8 mouse cellular contexts compared by ENCODE assay signal in genomic region chr11:120951731-120952730, GRCm38 (mm10). TPM values are rescaled to one million over a fixed set of nuclear protein-coding genes. Genes with fewer than 3 reads are reported as not detected.
DNase-seq lines count a peak whose midpoint lies in the region; ATAC-seq lines count a peak whose summit lies in the region.

No protein-coding gene starts in this region.

- H3K9me3 ChIP-seq in heart, embryonic 10.5 days, result no peaks in the 10 kb centered on the region
- H3K9me3 ChIP-seq in hindbrain, embryonic 11.5 days (ENCODE audit: control insufficient read depth, low read length), result no peaks in the 10 kb centered on the region

- peaks cover 74% of the 10 kb centered on the region for H3K79me2 ChIP-seq in macrophage (ENCODE audit: inconsistent target)

- peak overlapping the region; percentile 97 for H3K27ac ChIP-seq in heart, embryonic 10.5 days
- 0 out of 2 replicates have a peak overlapping the region, but pooled peaks have one; percentile 5 for H3K27ac ChIP-seq in hindbrain, embryonic 11.5 days (ENCODE audit: low read depth, low read length)
- no peak overlapping the region for H3K27ac ChIP-seq in macrophage

- peak; percentile 86 for DNase-seq in heart, embryonic 10.5 days (ENCODE audit: low spot score)
- DNase-seq in heart, adult 8-10 months (ENCODE audit: low spot score), result no peak
- DNase-seq in MN1 (ENCODE audit: low spot score), result peak; percentile 65
- peak; percentile 30 for DNase-seq in hindbrain, embryonic 11.5 days (ENCODE audit: low spot score)
- DNase-seq in urinary bladder, postnatal 36 days (ENCODE audit: low spot score in 2 of 2), result no peak
- DNase-seq in left cerebral cortex, postnatal 14 days (ENCODE audit: low spot score in 2 of 2), result no peak
- DNase-seq in frontal cortex, postnatal 36 days (ENCODE audit: low spot score in 2 of 2), result no peak

- no peak for ATAC-seq in hindbrain, embryonic 11.5 days (ENCODE audit: low FRiP score)

- peak overlapping the region; percentile 69 for H3K4me3 ChIP-seq in heart, embryonic 10.5 days
- no peak overlapping the region; the same call in 1 of the 2 replicates for H3K4me3 ChIP-seq in hindbrain, embryonic 11.5 days (ENCODE audit: low read depth, low read length)
- peak overlapping the region; percentile 84 for H3K4me3 ChIP-seq in macrophage (ENCODE audit: inconsistent target)

- peak overlapping the region; percentile 54; the same call in 1 of the 2 replicates for H3K9ac ChIP-seq in hindbrain, embryonic 11.5 days (ENCODE audit: low read depth, low read length)

- peaks cover 4% of the 10 kb centered on the region; the same call in 1 of the 2 replicates for H3K27me3 ChIP-seq in heart, embryonic 10.5 days (ENCODE audit: insufficient read depth, poor library complexity, severe bottlenecking)
- peaks cover 4% of the 10 kb centered on the region; the same call in 1 of the 2 replicates for H3K27me3 ChIP-seq in hindbrain, embryonic 11.5 days (ENCODE audit: control insufficient read depth, insufficient read depth, low read length)

- peaks cover 78% of the 10 kb centered on the region for H3K4me1 ChIP-seq in heart, embryonic 10.5 days
- peaks cover 13% of the 10 kb centered on the region for H3K4me1 ChIP-seq in hindbrain, embryonic 11.5 days (replicated peaks; ENCODE audit: control insufficient read depth, insufficient read depth, low read length)

- intact Hi-C loops in left cerebral cortex, postnatal 14 days (cut with DNase I), result no loop called here

- H3K36me3 ChIP-seq in heart, embryonic 10.5 days, result peaks cover 35% of the 10 kb centered on the region
- H3K36me3 ChIP-seq in hindbrain, embryonic 11.5 days (ENCODE audit: control insufficient read depth, insufficient read depth, low read length), result peaks cover 5% of the 10 kb centered on the region; the same call in 1 of the 2 replicates
- peaks cover 7% of the 10 kb centered on the region; the same call in 1 of the 2 replicates for H3K36me3 ChIP-seq in macrophage (ENCODE audit: inconsistent target)

- peak overlapping the region; percentile 52 for H3K4me2 ChIP-seq in hindbrain, embryonic 11.5 days (replicated peaks; ENCODE audit: low read depth, low read length)

- WGBS in heart, embryonic 10.5 days, result 62% methylated on average over 9 of the region's 9 CpGs
- WGBS in hindbrain, embryonic 11.5 days, result 79% methylated on average over 9 of the region's 9 CpGs
- WGBS in macrophage (ENCODE audit: missing documents), result 93% methylated on average over 9 of the region's 9 CpGs

RNA-seq across cellular contexts. Expression of gene Slc16a3, which starts 3.8 kb away (rescaled TPM):
- polyA plus RNA-seq in heart, embryonic 10.5 days (2016; fragmentation: Nextera tagmentation; extraction: Ambion mirVana), result 416 and 440 TPM in 2 replicates
- 1 to 10 TPM; 1.0 to 3.7 (median 1.3) TPM for total RNA-seq in heart, adult 8-10 months (2022)
- polyA plus RNA-seq in hindbrain, embryonic 11.5 days (2014; fragmentation: Nextera tagmentation; extraction: Ambion mirVana), result 25.8 and 32.0 TPM in 2 replicates
- 10 to 100 TPM in 16 of 26 experiments, 1 to 10 TPM in 10; 3.5 to 51.9 (median 13.5) TPM for total RNA-seq in macrophage (2018; cell fraction: chromatin; rRNA removed)
- 10 to 100 TPM in 19 of 26 experiments, 1 to 10 TPM in 7; 7.0 to 23.7 (median 14.7) TPM for total RNA-seq in macrophage (2018; cell fraction: cytosol; rRNA removed)
- 10 to 100 TPM in 25 of 26 experiments, 1 to 10 TPM in 1; 8.3 to 45.2 (median 18.7) TPM for total RNA-seq in macrophage (2018; cell fraction: nucleus; rRNA removed)
- 5.7 to 18.5 TPM (median 14.2 TPM) in 3 replicates for polyA plus RNA-seq in macrophage (2018)
- 1 to 10 TPM; 3.2 to 4.2 TPM for total RNA-seq in left cerebral cortex, postnatal 14 days (2021)

RNA-seq across cellular contexts. Expression of gene Ccdc57, which starts 19.4 kb away (rescaled TPM):
- 6.0 and 6.5 TPM in 2 replicates for polyA plus RNA-seq in heart, embryonic 10.5 days (2016; fragmentation: Nextera tagmentation; extraction: Ambion mirVana)
- 1 to 10 TPM in 2 of 4 experiments, under 1 TPM in 2; 0.72 to 1.7 (median 1.2) TPM for total RNA-seq in heart, adult 8-10 months (2022)
- 3.9 and 4.7 TPM in 2 replicates for polyA plus RNA-seq in hindbrain, embryonic 11.5 days (2014; fragmentation: Nextera tagmentation; extraction: Ambion mirVana)
- 10 to 100 TPM in 22 of 26 experiments, 1 to 10 TPM in 4; 4.9 to 30.4 (median 18.1) TPM for total RNA-seq in macrophage (2018; cell fraction: chromatin; rRNA removed)
- 1 to 10 TPM in 25 of 26 experiments, under 1 TPM in 1; 0.86 to 2.5 (median 1.6) TPM for total RNA-seq in macrophage (2018; cell fraction: cytosol; rRNA removed)
- total RNA-seq in macrophage (2018; cell fraction: nucleus; rRNA removed), result 10 to 100 TPM in 11 of 26 experiments, 1 to 10 TPM in 15; 2.1 to 20.2 (median 8.7) TPM
- polyA plus RNA-seq in macrophage (2018), result 1.4 to 3.2 TPM (median 1.7 TPM) in 3 replicates
- total RNA-seq in left cerebral cortex, postnatal 14 days (2021), result 1 to 10 TPM; 6.2 to 7.0 TPM

RNA-seq across cellular contexts. Expression of gene Csnk1d, which starts 39.1 kb away (rescaled TPM):
- polyA plus RNA-seq in heart, embryonic 10.5 days (2016; fragmentation: Nextera tagmentation; extraction: Ambion mirVana), result 85.2 and 99.8 TPM in 2 replicates
- total RNA-seq in heart, adult 8-10 months (2022), result 10 to 100 TPM; 52.1 to 61.2 (median 56.3) TPM
- polyA plus RNA-seq in hindbrain, embryonic 11.5 days (2014; fragmentation: Nextera tagmentation; extraction: Ambion mirVana), result 58.4 and 71.3 TPM in 2 replicates
- total RNA-seq in macrophage (2018; cell fraction: chromatin; rRNA removed), result 100 to 1,000 TPM; 103 to 175 (median 134) TPM
- 10 to 100 TPM; 68.5 to 95.3 (median 81.8) TPM for total RNA-seq in macrophage (2018; cell fraction: cytosol; rRNA removed)
- 100 to 1,000 TPM in 18 of 26 experiments, 10 to 100 TPM in 8; 84.5 to 147 (median 104) TPM for total RNA-seq in macrophage (2018; cell fraction: nucleus; rRNA removed)
- 77.7 to 122 TPM (median 77.9 TPM) in 3 replicates for polyA plus RNA-seq in macrophage (2018)
- total RNA-seq in left cerebral cortex, postnatal 14 days (2021), result 100 to 1,000 TPM; 112 to 115 TPM

Comparison
In these comparisons a context has a peak if more than half of its experiments do, and no peak if none do; other contexts are left out.
1. DNase-seq: peak in heart, embryonic 10.5 days (single experiment), MN1 (single experiment) and hindbrain, embryonic 11.5 days (single experiment); none in heart, adult 8-10 months (single experiment), urinary bladder, postnatal 36 days (0 of 2), left cerebral cortex, postnatal 14 days (0 of 2) and frontal cortex, postnatal 36 days (0 of 2).
2. RNA of gene Slc16a3, which starts 3.8 kb away (polyA plus RNA-seq): 416 to 440 TPM in heart, embryonic 10.5 days; 25.8 to 32.0 TPM in hindbrain, embryonic 11.5 days and 5.7 to 18.5 TPM in macrophage; every median in the first group is over 10 times any median in the second.